Mouse (Mus musculus): ENCODE results near the gene Gm20388.
"Not testable (repeated sequence)": the region's sequence is repeated elsewhere in the genome, so short reads cannot be mapped to it uniquely, and the experiment has no call there.

Gene Gm20388

DNA sequence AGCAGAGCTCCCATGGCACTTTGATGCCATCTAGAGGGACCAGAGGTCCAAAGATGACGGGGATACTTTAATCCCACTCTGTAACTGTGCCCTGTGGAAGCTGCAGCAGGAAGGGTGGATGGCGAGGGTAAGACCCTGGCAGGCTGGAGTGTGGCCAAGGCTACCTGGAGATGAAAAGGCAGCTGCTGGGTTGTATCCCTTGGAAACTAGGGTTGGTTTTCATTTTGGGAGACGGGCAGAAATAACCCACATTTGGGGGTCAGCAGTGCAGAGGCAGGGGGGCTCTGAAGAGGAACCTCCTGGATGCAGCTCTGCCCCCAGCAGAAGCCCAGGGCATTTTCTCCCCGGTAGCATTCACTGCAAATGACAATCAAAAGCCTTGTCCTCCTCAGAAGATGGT, 3594.6 kb downstream of the Gm20388 start:
- DNase-seq (ENCODE audit: low read depth, low spot score), result no peak

DNA sequence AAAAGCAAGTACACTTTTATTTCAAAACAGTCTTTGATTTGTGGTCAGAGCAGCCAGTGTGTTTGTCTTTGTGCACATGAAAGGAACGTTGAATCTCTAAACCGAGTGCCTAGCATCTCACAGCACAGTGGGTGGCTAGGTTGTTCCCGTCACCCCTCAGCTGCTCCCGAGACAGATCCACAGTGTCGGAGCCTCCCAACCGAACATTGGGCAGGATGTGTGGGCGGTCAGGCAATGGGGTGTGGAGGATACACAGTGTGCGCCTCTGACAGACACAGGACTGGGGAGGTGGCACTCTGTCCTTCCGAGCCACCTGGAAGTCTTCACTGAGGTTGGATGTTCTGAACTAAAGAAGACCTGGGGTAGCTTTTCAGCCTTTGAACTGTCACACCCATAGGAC, 3595.1 kb downstream of the Gm20388 start:
- DNase-seq (ENCODE audit: low read depth, low spot score), result no peak

DNA sequence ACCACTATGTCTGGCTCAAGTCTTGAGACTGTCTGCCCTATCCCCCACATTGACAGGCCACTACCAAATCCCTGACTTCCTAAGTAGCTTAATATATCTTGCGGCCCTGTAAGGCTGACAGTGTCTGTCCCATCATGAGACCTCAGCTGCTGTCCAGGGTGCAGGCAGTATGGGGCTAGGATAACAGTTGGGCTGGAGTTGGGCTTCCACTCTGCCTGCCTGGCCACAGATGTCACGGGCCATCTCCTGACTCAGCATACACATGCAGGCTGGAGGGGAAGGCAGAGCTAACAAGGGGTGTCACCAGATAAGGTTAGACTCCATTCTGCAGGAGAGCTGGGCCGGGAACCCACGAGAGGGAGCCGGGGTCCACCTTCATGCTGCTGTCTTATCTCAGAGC, 3596.5 kb downstream of the Gm20388 start:
- no peak for DNase-seq (ENCODE audit: low read depth, low spot score)

DNA sequence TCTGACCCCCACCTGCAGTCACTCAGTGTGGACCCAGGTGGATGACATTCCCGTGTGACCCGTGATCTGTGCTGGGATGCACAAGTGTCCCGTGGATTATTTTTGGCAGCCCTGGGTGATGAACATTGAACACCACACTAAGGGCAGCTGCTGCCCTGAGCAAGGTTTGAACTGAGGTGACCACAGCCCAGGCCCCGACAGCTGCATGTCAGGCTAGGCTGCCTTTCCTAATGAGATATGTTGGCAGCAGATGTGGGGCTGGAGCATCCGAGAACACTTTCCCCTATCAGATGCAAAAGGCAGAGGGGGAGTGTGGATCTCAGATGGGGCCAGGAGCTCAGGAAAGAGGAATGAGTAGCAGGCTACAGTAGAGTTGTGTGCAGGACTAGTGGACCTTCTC, 3600.2 kb downstream of the Gm20388 start:
- DNase-seq (ENCODE audit: low read depth, low spot score), result no peak

DNA sequence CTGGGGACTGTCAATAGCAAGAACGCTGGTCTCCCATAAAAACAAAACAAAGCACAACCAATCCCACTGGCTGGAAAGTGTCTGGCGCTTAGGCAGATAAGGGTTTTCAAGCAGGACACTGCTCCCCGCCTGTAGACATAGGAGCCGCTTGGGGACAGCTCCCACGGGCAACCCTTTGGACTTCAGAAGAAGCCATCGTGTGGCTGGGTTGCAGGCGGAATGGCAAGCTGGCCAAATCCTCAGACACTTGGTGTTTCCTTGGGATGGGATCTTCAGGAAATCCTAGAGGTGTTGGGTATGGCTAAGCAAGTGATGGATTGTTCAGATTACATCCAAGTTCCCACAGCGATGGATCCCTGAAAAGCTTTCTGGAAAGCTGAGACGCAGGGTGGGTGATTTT, 3603.5 kb downstream of the Gm20388 start:
- no peak for DNase-seq (ENCODE audit: low read depth, low spot score)

DNA sequence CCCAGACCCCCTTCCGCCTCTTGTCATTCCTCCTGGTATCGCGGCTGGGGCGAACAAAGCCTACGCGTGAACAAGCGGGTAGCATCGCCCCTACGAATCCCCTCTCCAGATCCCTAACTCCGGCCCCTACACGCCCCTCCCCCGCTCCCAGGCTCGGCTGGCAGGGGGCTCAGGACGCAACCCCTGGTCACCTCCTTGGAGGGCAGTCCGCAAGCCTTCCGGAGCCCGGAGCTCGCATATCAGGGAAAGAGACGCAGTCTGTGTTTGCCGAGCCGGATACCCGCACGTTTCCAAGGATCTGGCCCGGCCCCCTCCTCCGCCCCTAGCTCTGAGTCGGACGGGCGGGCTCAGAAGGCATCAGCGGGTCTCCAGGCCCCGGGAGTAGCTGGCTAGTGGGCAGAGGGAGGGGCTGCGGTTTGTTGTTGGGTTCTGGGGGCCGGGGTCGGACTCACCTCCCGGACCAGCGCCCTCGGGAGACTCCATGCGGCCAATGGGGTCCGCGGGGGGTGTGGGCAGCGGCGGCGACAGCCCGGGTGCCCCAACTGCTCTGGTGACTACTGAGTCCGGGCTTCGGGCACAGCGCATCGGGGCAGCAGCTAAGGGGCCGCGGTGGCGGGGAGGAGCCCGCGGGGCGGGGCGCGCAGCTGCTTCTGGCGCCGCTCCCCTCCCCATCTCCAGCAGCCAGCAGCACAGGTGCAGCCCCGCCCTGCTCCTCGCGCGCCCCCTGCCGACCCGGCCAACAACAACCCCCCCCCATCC, 3604.3 kb downstream of the Gm20388 start, which contains the start of gene Dbndd1:
Gene Dbndd1 (minus strand): TSS at position 683 of the 759 bp plus-strand sequence.
- peak; percentile 32 for DNase-seq (ENCODE audit: low read depth, low spot score)

DNA sequence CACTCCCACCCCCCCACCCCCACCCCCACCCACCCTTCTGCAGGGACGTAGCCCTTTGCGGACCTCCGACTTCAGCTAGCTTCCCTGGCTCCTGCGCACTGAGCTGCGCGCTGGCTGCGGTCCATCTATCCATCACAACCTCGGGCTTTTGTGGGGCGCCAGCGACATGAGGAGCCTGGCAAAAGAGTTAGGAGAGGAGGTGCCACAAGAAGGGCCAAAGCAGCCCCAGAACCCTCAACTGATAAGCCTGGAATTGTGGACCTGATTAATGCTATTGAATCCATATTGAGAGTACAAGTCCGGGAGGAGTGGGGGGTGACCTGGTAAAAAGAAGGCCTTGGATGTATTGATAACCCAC, 3604.9 kb downstream of the Gm20388 start:
- DNase-seq (ENCODE audit: low read depth, low spot score), result no peak

DNA sequence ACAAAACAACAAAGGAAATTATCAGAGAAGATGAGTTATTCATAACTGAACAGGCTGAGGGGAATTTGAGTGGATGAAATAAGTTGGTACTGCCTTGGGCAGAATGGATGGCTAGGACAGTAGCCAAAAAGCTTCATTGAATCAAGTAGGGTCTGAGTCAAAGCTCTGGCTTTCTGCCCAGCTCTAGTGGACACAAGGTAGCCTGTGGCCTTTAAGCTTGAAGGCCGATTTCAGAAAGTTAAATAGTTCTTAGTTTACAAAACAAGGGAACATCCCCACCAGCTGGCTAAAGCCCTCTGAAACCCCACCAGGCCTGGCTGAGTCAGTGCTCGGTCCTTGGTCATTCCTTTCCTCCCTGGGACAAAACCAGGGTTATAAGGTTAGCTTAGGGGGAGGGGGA, 3606.0 kb downstream of the Gm20388 start:
- no peak for DNase-seq (ENCODE audit: low read depth, low spot score)

DNA sequence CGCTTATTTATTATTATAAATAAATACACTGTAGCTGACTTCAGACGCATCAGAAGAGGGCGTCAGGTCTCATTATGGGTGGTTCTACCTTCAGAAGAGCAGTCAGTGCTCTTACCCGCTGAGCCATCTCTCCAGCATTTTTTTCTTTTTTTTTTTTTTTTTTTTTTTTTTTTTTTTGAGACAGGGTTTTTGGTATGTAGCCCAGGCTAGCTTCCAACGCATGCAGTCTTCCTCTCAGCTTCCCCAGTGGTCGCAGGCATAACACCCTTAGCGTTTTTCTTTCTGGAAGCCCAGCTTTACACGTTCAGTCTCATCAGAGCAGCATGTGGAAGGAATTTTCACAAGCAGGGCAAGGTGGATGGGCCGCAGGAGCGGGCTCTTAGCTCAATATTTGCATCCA, 3607.5 kb downstream of the Gm20388 start:
- no peak for DNase-seq (ENCODE audit: low read depth, low spot score)

DNA sequence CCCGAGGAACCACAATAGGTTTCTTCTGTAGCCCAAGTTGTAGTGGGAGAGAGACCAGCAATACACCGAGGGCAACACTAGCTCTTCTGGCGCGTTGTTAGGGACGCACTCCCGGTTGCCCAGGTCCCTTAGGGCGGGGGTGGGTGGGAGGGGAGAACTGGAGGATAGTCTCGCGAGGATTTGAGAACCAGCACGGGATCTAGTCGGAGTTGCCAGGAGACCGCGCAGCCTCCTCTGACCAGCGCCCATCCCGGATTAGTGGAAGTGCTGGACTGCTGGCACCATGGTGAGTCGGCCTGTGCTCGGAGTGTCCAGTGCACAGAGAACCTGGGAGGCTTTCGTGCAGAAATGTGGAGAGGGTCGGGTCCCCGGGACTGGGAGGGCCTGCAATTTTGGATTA, 3608.0 kb downstream of the Gm20388 start, which contains the start of gene Gas8:
Gene Gas8 (plus strand): TSS at position 168 of the 400 bp plus-strand sequence.
- DNase-seq (ENCODE audit: low read depth, low spot score), result peak; percentile 88

DNA sequence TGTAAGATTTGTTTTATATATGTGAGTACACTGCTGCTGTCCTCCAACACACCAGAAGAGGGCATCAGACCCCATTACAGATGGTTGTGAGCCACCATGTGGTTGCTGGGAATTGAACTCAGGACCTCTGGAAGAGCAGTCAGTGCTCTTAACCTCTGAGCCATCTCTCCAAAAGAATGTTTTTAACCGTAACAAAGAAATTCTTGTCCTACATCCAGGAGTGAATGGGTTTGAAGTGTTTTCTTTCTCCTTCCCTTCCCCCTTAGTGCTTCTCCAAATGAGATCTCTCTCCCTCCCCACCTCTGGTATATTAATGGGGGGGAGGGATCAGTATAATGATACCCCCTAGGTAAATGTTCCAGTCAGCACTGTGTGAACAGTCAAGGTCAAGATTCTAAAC, 3609.4 kb downstream of the Gm20388 start:
- DNase-seq (ENCODE audit: low read depth, low spot score), result not testable (repeated sequence)

DNA sequence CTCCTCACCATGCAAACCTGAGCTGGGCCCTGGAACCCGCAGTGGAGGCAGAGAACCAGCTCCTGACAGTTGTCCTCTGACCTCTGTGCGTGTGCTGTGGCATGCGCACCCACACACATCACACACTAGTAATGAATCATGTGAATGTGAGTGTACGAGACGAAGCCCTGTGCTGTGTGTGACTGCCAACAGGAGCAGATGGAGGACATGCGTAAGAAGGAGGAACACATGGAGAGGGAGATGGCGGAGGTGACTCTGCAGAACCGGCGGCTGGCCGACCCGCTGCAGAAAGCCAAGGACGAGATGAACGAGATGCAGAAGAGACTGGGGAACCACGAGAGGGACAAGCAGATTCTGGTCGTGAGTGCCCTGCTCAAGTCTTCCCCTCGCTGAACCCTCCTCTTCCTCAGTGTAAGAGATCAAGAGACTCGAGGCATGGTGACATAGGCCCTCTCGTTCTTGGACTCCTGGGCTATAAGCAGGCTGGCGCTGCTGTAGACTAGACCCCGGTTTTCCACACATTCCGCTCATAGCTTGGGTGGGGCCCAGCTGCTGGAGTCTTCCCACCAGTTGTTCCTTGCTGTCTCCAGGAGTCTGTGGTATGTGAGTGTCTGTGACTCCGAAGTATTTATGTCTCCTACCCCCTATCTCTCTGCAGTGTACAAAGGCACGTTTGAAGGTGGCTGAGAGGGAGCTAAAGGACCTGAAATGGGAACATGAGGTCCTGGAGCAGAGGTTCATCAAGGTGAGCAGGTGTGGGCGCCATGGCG, 3617.3 kb downstream of the Gm20388 start:
- no peak for DNase-seq (ENCODE audit: low read depth, low spot score)

DNA sequence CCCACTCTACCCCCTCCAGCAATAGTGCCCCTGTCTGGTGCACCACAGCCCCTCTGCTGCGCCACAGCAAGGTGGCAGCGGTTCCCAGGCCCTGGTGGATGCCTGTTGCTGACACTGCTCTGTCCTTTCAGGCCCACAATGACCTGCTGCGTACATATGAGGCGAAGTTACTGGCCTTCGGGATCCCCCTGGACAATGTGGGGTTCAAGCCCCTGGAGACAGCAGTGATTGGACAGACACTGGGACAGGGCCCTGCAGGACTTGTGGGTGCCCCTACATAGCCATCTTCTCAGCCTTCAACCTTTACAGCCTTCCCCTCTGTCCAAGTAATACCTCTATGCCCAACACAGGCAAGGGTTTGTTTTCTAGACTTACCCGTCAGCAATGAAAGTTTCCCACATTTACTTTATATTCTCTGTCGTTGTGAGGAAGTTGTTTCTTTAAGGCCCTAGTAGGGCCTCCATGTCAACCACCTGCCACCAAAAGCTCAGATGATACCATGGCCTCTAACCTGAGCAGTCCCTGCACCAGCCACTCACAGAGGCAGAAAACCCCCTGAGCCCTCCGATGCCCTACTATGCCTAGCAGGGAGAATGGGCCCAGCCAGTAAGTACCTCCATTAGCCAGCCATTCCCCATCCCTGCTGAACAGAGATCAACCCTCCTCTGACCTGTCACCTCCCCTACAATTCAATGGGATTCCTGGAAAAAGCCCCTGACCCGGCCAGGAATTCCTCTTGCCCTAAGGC, 3625.8 kb downstream of the Gm20388 start:
- DNase-seq (ENCODE audit: low read depth, low spot score), result no peak

DNA sequence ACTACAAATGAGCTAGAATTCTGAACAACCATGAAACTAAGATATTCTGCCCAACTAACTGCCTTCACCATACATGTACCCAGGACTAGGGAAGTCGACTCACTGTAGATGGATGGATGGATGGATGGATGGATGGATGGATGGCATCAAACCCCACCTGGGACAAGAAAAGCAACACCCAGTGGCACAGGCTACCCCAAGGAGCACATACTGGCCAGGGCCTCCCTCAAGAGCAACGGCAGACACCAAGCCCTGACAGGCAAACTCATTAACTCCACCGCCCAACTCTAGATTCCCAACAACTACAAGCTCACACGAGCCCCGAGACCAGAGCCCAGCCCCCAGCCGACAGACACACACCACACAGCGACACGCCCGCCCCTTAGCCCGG, 3626.3 kb downstream of the Gm20388 start:
- DNase-seq (ENCODE audit: low read depth, low spot score), result no peak

DNA sequence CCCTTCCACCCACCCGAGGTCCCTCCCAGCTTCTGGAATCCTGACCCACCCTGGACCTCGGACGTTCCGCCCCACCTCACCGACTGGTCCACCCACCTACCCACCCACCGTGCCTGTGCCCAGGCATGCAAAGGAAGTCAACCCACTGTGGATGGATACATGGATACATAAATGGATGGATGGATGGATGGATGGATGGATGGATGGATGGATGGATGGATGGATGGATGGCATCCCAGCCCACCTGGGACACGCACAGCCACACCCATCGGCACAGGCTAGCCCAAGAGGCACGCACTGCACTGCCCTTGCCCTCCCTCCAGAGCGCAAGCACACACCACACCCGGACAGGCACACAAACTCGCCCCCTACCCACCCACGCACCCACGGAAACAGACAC, 3627.0 kb downstream of the Gm20388 start:
- not testable (repeated sequence) for DNase-seq (ENCODE audit: low read depth, low spot score)

DNA sequence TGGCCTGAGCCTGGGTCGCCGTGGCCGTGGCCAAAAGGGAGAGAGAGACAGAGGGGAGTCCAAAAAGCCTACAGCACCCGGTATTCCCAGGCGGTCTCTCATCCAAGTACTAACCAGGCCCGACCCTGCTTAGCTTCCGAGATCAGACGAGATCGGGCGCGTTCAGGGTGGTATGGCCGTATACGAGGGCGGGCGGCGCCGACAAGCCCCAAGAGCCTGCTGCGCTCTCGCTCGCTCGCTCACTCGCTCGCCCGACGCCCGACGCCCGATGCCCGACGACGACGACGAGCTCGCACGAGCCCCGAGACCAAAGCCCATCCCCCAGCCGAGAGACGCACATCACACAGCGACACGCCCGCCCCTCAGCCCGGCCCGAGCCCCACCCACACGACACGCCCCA, 3653.6 kb downstream of the Gm20388 start:
- not testable (repeated sequence) for DNase-seq (ENCODE audit: low read depth, low spot score)

DNA sequence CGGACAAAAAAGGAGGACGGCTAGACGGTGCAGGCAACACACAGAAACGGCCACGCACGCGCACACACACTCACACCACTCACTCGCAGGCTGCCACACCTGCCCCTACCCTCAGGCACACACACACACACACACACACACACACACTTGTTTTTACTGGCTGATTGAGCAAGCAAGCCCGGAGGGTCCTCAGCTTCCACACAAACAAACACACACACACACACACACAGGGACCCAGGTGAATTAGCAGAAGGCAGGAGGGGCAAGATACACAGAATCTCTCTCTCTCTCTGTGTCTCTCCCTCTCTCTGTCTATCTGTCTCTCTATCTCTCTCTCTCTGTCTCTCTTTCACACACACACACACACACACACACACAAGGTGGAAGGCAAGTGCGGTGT, 3664.7 kb downstream of the Gm20388 start:
- DNase-seq (ENCODE audit: low read depth, low spot score), result not testable (repeated sequence)

DNA sequence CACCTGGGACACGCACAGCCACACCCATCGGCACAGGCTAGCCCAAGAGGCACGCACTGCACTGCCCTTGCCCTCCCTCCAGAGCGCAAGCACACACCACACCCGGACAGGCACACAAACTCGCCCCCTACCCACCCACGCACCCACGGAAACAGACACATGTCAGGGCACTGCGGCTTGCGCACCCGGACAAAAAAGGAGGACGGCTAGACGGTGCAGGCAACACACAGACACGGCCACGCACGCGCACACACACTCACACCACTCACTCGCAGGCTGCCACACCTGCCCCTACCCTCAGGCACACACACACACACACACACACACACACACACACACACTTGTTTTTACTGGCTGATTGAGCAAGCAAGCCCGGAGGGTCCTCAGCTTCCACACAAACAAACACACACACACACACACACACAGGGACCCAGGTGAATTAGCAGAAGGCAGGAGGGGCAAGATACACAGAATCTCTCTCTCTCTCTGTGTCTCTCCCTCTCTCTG, 3690.1 kb downstream of the Gm20388 start:
- not testable (repeated sequence) for DNase-seq (ENCODE audit: low read depth, low spot score)

DNA sequence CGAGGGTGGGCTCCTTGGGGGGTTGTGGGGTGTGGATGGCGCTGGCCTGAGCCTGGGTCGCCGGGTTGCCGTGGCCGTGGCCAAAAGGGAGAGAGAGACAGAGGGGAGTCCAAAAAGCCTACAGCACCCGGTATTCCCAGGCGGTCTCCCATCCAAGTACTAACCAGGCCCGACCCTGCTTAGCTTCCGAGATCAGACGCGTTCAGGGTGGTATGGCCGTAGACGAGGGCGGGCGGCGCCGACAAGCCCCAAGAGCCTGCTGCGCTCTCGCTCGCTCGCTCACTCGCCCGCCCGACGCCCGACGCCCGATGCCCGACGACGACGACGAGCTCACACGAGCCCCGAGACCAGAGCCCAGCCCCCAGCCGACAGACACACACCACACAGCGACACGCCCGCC, 3690.8 kb downstream of the Gm20388 start:
- DNase-seq (ENCODE audit: low read depth, low spot score), result not testable (repeated sequence)

DNA sequence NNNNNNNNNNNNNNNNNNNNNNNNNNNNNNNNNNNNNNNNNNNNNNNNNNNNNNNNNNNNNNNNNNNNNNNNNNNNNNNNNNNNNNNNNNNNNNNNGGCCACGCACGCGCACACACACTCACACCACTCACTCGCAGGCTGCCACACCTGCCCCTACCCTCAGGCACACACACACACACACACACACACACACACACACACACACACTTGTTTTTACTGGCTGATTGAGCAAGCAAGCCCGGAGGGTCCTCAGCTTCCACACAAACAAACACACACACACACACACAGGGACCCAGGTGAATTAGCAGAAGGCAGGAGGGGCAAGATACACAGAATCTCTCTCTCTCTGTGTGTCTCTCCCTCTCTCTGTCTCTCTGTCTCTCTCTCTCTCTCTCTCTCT, 3702.0 kb downstream of the Gm20388 start:
- not testable (repeated sequence) for DNase-seq (ENCODE audit: low read depth, low spot score)

DNA sequence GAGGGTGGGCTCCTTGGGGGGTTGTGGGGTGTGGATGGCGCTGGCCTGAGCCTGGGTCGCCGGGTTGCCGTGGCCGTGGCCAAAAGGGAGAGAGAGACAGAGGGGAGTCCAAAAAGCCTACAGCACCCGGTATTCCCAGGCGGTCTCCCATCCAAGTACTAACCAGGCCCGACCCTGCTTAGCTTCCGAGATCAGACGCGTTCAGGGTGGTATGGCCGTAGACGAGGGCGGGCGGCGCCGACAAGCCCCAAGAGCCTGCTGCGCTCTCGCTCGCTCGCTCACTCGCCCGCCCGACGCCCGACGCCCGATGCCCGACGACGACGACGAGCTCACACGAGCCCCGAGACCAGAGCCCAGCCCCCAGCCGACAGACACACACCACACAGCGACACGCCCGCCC, 3712.9 kb downstream of the Gm20388 start:
- not testable (repeated sequence) for DNase-seq (ENCODE audit: low read depth, low spot score)

DNA sequence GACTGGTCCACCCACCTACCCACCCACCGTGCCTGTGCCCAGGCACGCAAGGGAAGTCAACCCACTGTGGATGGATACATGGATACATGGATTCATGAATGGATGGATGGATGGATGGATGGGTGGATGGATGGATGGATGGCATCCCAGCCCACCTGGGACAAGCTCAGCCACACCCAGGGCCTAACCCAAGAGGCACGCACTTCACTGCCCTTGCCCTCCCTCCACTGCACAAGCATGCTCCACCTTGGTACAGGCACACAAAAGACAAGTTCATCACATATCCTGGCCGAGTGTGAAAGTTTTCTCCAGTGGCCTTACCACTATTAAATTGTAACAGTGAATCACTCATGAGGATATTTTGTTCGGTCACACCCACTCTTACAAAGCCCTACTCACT, 3713.6 kb downstream of the Gm20388 start:
- DNase-seq (ENCODE audit: low read depth, low spot score), result no peak

Measured in CD4-positive helper T cell, adult 2 months (primary cell).